Mouse (Mus musculus) stomach, embryonic 15.5 days (tissue): Measurements from ENCODE around the gene Kctd13. TPM values are rescaled to one million over a fixed set of nuclear protein-coding genes. Genes with fewer than 3 reads are reported as not detected.
A peak's percentile ranks its signal among the peaks of the same experiment; 100 is the strongest.

Source experiments
- ATAC-seq: fragments of 200-750 bp; cut with Nextera tagmentation; 2 replicates; pipeline ENCODE4 v1.8.0; 2017; ENCODE audit warnings: low read depth, moderate number of reproducible peaks, moderate TSS enrichment; ENCODE audit not compliant: insufficient read depth, low FRiP score
- H3K27ac ChIP-seq: fragments of 300-500 bp; sonication (generic); 2 replicates; pipeline ENCODE4 v1.5.1; 2015; ENCODE audit warnings: mild to moderate bottlenecking, inconsistent platforms
- H3K27me3 ChIP-seq: fragments of 300-500 bp; sonication (generic); replicated peaks from 2 replicates; pipeline ENCODE4 v1.6.1; 2015; ENCODE audit warnings: inconsistent platforms
- H3K36me3 ChIP-seq: fragments of 300-500 bp; sonication (generic); 2 replicates; pipeline ENCODE4 v1.6.1; 2015; ENCODE audit warnings: inconsistent platforms
- H3K4me1 ChIP-seq: fragments of 300-500 bp; sonication (generic); 2 replicates; pipeline ENCODE4 v1.6.1; 2015; ENCODE audit warnings: inconsistent platforms
- H3K4me2 ChIP-seq: fragments of 300-500 bp; sonication (generic); 2 replicates; pipeline ENCODE4 v1.6.1; 2015; ENCODE audit warnings: mild to moderate bottlenecking, inconsistent platforms
- H3K4me3 ChIP-seq: fragments of 300-500 bp; sonication (generic); replicated peaks from 2 replicates; pipeline ENCODE4 v1.5.1; 2015; ENCODE audit warnings: inconsistent platforms
- H3K9ac ChIP-seq: fragments of 300-500 bp; sonication (generic); 2 replicates; pipeline ENCODE4 v1.6.1; 2015; ENCODE audit warnings: inconsistent platforms
- H3K9me3 ChIP-seq: fragments of 300-500 bp; sonication (generic); 2 replicates; pipeline ENCODE4 v1.6.1; 2016; ENCODE audit warnings: inconsistent platforms
- WGBS: fragments of 180-500 bp; shearing (Covaris S2); methylation state at CpG from one replicate; pipeline ENCODE4 v1.1.7; 2015; 5-methylcytosine and 5-hydroxymethylcytosine counted together
- polyA plus RNA-seq: library from polyadenylated mRNA; unstranded; fragments of >200 nt; fragmentation: Nextera tagmentation; extraction: Ambion mirVana; gene quantifications from 2 replicates; pipeline ENCODE4 v1.2.1, GENCODE M21; 2015

Gene Kctd13
- polyA plus RNA-seq, 1 experiment from 2014 or later, result 15.0 TPM

DNA sequence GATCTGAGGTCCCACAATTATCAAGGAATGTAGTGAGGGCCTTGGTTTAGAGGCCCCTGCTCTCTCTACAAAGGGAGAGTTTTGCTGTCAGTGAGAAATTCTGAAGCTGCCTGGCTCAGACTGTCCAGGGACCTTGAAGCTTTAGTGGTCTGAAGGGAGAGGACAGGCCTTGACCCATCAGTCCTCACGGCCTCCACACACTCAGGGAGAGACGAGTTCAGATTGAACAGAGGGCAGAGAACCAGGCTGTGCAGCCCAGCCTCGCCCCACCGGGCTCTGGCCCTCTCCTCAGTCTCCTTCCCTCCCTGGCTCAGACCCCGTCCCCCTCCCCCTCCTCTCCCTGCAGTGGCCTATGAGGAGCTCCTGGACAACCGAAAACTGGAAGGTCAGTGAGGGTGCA is 38.7 kb downstream of the Kctd13 start:
- Histone ChIP-seq H3K27ac (no peak overlapping the region), H3K36me3 (no peaks in the 10 kb centered on the region), H3K27me3 (peaks cover 16% of the 10 kb centered on the region; the same call in 1 of the 2 replicates), H3K4me2 (no peak overlapping the region), H3K4me3 (no peak overlapping the region), H3K9ac (no peak overlapping the region), H3K9me3 (no peaks in the 10 kb centered on the region), H3K4me1 (no peaks in the 10 kb centered on the region)
- 0 out of 2 replicates have a peak, but pooled peaks have one; percentile 14 for ATAC-seq
- 69% methylated on average over 6 of the region's 6 CpGs for WGBS

DNA sequence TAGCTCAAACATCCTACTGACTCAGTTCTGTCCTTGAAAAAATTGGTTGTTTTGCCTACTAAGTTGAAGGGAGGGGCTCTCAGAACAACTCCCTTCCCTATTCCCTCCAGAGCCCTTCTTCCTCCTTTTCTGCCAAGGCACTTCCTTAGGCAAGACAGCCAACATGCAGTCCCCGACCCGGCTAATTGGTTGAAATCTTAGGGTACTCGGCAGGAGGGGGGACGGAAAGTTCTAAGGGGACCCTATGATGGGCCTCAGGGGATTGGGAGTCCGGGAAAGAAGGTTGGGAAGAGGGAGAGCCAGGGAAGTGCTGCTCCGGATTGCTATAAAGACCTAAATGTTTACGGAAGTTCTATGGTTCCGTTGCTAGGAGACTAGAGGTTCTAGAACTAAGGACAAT is 46.8 kb downstream of the Kctd13 start:
- H3K27me3 ChIP-seq, result no peaks in the 10 kb centered on the region
- peak overlapping the region; percentile 98 for H3K27ac ChIP-seq
- peak overlapping the region; percentile 75 for H3K4me2 ChIP-seq
- no peaks in the 10 kb centered on the region for H3K9me3 ChIP-seq
- ATAC-seq, result no peak
- WGBS, result 7% methylated on average over 8 of the region's 8 CpGs
- peak overlapping the region; percentile 69 for H3K4me3 ChIP-seq
- peaks cover 22% of the 10 kb centered on the region for H3K36me3 ChIP-seq
- peaks cover 20% of the 10 kb centered on the region; the same call in 1 of the 2 replicates for H3K4me1 ChIP-seq
- H3K9ac ChIP-seq, result no peak overlapping the region

DNA sequence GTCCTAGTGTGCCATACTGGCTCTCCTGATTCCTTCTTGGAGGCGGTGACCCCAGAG is 47.0 kb downstream of the Kctd13 start, which contains the start of gene Cdipt:
Cdipt (plus strand) TSS at position 22 of the 57 bp plus-strand sequence.
- Histone ChIP-seq H3K36me3 (peaks cover 22% of the 10 kb centered on the region), H3K27ac (peak within 1 kb of the TSS; percentile 98), H3K4me2 (peak within 1 kb of the TSS; percentile 75), H3K27me3 (no peaks in the 10 kb centered on the region), H3K4me1 (peaks cover 20% of the 10 kb centered on the region; the same call in 1 of the 2 replicates), H3K4me3 (peak within 1 kb of the TSS; percentile 69), H3K9me3 (no peaks in the 10 kb centered on the region), H3K9ac (peak within 1 kb of the TSS; percentile 93)
- 0% methylated on average over 1 of the region's 1 CpGs for whole genome bisulfite sequencing
- no peak for ATAC-seq

DNA sequence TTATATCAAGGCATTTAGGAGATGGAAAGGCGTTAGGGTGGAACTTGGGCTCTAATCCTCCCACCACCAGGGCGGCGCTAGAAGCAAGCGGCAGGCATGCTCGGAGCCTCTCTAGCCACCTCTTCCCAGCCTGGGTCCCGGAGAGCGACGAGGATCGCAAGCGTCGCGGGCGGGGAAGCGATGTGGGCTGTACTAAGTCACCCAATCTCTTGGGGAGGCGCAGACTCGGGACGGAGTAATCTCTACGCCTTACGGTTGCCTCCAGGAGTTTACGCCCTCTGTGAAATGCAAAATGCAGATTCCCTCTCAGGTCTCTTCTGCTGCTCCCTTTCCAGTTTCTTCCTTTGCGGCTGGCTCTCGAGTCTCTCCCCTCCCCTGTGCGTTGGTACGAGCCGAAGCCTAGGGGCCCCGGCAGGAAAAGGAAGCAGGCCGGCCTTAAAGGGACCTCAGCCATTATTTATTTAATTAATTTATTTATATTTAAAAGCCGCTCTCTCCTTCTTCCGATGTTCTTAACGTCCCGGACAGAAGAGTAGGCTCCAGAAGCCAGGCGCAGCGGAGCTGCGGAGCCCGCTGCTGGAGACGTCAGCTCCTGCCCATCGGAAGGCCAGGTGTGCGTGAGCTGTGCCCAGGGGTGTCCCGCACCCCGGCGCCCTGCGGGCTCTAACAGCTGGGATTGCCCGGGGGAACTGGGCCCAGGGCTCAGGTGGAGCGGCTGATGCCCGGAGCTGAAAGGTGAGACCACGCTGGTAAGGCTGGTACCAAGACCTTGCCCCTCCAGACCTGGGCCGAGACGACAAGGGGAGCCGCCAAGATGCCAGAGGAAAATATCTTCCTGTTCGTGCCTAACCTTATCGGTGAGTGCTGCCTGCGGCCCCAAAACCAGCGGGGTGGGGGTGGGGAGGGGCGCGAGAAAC is 47.5 kb downstream of the Kctd13 start, which contains the start of gene Cdiptos:
Cdiptos (minus strand) TSS at position 149 of the 917 bp plus-strand sequence.
- Histone ChIP-seq H3K4me3 (peak within 1 kb of the TSS; percentile 69), H3K27me3 (no peaks in the 10 kb centered on the region), H3K36me3 (peaks cover 22% of the 10 kb centered on the region), H3K4me2 (peak within 1 kb of the TSS; percentile 75), H3K4me1 (peaks cover 20% of the 10 kb centered on the region; the same call in 1 of the 2 replicates), H3K9ac (peak within 1 kb of the TSS; percentile 93), H3K27ac (peak within 1 kb of the TSS; percentile 98), H3K9me3 (no peaks in the 10 kb centered on the region)
- under 1% methylated on average over 55 of the region's 55 CpGs for WGBS
- peak; percentile 95 for ATAC-seq

DNA sequence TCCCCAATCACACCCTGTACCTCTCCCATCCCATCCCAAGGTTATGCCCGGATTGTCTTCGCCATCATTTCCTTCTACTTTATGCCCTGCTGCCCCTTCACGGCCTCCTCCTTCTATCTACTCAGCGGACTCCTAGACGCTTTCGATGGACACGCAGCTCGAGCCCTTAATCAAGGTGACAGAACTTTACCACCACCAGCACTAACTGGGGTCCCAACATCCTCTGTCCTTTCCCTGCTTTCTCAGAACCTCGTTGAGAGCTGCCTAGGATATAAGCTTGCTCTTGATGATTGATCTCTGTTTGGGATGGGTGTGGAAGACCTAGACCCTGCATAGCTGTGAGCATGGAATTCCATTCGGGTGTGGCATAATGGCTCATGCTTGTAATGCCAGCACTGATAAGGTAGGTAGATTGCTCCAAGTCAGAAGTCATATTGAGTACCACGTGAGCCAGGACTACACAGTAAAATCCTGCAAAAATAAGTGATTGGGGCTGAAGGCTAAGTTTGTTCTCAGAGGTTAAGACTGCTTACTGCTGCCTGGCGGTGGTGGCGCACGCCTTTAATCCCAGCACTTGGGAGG is 48.3 kb downstream of the Kctd13 start:
- H3K36me3 ChIP-seq, result peaks cover 22% of the 10 kb centered on the region
- 18% methylated on average over 14 of the region's 14 CpGs for WGBS
- ATAC-seq, result no peak
- peaks cover 20% of the 10 kb centered on the region; the same call in 1 of the 2 replicates for H3K4me1 ChIP-seq
- H3K4me2 ChIP-seq, result peak overlapping the region; percentile 75
- H3K4me3 ChIP-seq, result peak overlapping the region; percentile 69
- no peaks in the 10 kb centered on the region for H3K9me3 ChIP-seq
- H3K9ac ChIP-seq, result peak overlapping the region; percentile 93
- no peaks in the 10 kb centered on the region for H3K27me3 ChIP-seq
- peak overlapping the region; percentile 98 for H3K27ac ChIP-seq

DNA sequence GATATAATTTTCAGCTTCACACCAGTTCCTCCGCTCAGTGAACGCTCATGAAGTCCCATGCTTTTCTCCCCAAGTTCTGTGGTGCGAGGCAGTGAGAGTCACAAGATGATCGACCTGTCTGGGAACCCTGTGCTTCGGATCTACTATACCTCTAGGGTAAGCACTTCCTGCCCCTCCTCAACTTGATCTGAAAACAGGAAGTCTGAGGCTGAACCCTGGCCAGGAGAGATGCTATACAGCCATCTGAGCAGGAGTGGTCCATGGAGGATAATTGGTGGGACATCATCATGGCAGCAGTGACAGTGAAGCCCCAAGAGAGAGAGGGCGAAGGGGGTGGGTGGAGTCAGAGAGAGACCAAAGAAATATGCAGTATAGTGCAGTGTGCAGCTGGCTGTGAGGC is 50.2 kb downstream of the Kctd13 start:
- no peak overlapping the region for H3K9ac ChIP-seq
- H3K27ac ChIP-seq, result no peak overlapping the region
- peaks cover 20% of the 10 kb centered on the region; the same call in 1 of the 2 replicates for H3K4me1 ChIP-seq
- no peak overlapping the region for H3K4me3 ChIP-seq
- H3K36me3 ChIP-seq, result peaks cover 22% of the 10 kb centered on the region
- no peaks in the 10 kb centered on the region for H3K27me3 ChIP-seq
- H3K4me2 ChIP-seq, result no peak overlapping the region
- ATAC-seq, result no peak
- 92% methylated on average over 6 of the region's 6 CpGs for WGBS
- H3K9me3 ChIP-seq, result no peaks in the 10 kb centered on the region

DNA sequence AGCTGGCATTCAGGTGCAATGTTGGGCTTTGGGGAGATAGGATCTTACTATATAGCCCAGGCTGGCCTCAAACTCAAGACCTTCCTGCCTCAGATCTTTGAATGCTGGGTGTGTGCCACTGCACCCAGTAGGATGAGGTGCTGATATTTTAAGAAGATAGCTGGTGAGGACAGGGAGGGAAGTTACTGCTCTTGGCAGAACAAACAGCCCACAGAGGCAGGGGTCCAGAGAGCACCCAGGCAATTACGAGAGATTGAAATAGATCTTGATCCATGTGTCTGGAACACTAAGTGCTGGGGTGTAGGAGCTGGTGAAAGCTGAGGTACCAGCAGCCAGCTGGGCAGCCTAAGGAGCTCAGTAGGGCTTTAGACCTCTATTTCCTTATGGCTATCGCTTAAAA is 52.9 kb downstream of the Kctd13 start:
- H3K4me1 ChIP-seq, result peaks cover 12% of the 10 kb centered on the region; the same call in 1 of the 2 replicates
- peaks cover 22% of the 10 kb centered on the region for H3K36me3 ChIP-seq
- no peak overlapping the region for H3K9ac ChIP-seq
- H3K27me3 ChIP-seq, result no peaks in the 10 kb centered on the region
- H3K27ac ChIP-seq, result no peak overlapping the region
- WGBS, result 83% methylated on average over 2 of the region's 2 CpGs
- no peak for ATAC-seq
- no peak overlapping the region for H3K4me3 ChIP-seq
- no peak overlapping the region for H3K4me2 ChIP-seq
- no peaks in the 10 kb centered on the region for H3K9me3 ChIP-seq

DNA sequence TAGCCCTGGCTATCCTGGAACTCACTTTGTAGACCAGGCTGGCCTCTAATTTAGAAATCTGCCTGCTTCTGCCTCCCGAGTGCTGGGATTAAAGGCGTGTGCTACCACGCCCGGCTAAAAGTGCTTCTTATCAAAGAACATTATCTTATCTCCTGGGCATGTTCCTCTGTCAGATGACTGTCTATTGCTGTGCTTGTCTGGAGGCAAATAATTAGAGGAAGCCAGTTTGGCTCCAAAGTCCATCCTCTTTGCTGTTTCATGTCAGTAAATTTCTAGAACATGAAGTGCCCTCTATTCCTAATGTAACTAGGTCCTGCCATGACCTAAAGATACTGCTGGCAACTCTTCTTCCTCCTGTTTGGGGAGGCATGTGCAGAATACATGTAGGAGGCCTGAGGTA is 53.4 kb downstream of the Kctd13 start:
- no peak overlapping the region for H3K27ac ChIP-seq
- no peak for ATAC-seq
- peaks cover 11% of the 10 kb centered on the region; the same call in 1 of the 2 replicates for H3K4me1 ChIP-seq
- peaks cover 22% of the 10 kb centered on the region for H3K36me3 ChIP-seq
- 78% methylated on average over 4 of the region's 4 CpGs for WGBS
- H3K9ac ChIP-seq, result no peak overlapping the region
- H3K4me3 ChIP-seq, result no peak overlapping the region
- no peak overlapping the region for H3K4me2 ChIP-seq
- H3K9me3 ChIP-seq, result no peaks in the 10 kb centered on the region
- H3K27me3 ChIP-seq, result no peaks in the 10 kb centered on the region

DNA sequence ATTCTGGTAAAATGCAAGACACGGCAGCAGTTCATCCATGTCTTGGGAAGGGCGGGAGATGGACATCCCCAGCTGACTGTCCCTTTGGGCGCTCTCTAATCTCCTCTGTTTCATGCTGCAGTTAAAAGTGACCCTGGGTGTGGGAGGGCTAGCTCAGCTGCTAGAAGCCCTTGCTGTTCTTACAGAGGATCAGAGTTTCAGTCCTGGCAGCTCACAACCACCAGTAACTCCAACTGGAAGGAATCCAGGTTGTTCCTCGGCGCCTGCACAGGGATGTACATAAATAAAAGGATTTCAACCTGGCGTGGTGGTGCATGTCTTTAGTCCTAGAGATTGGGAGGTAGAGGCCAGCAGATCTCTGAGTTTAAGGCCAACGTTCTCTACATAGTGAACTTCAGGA is 54.4 kb downstream of the Kctd13 start:
- H3K27ac ChIP-seq, result no peak overlapping the region
- no peaks in the 10 kb centered on the region for H3K27me3 ChIP-seq
- no peaks in the 10 kb centered on the region for H3K9me3 ChIP-seq
- H3K36me3 ChIP-seq, result peaks cover 18% of the 10 kb centered on the region
- no peak overlapping the region for H3K4me2 ChIP-seq
- no peak overlapping the region for H3K4me3 ChIP-seq
- peaks cover 4% of the 10 kb centered on the region; the same call in 1 of the 2 replicates for H3K4me1 ChIP-seq
- ATAC-seq, result no peak
- WGBS, result 67% methylated on average over 7 of the region's 7 CpGs
- H3K9ac ChIP-seq, result no peak overlapping the region

DNA sequence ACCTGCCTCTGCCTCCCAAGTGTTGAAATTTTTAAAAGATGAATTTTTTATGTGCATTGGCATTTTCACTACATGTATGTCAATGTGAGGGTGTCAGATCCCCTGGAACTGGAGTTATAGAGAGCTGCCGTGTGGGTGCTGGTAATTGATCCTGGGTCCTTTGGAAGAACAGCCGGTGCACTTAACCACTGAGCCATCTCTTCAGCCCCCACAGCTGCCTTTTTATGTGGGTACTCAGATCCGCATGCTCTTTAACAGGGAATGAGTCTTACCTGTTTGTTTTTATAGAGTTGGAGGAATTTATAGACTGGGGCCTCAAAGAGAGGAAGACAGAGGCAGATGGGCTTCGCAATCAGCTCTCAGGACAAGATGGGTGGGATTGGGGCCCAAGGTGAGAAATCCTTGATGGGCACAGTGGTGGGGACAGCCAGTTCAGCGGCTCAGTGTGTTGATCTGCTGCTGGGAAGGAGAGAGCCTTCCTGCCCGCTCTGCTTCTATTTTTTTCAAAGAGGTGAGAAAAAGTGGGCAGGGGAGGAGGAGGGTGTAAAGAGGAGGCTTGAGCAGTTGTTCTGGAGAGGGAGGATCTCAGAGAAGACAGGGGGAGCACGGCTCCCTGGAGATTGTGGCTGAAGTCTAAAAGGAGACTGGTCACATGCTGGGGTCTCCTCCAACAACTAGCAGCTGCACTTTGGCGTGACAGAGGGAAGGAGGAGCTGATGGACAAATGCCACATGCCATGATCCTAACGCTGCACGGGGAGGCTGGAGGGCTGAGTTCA is 56.2 kb downstream of the Kctd13 start:
- Histone ChIP-seq H3K4me1 (no peaks in the 10 kb centered on the region), H3K27ac (no peak overlapping the region), H3K4me3 (no peak overlapping the region), H3K9ac (no peak overlapping the region), H3K4me2 (no peak overlapping the region), H3K9me3 (no peaks in the 10 kb centered on the region), H3K27me3 (no peaks in the 10 kb centered on the region), H3K36me3 (peaks cover 3% of the 10 kb centered on the region; the same call in 1 of the 2 replicates)
- WGBS, result 44% methylated on average over 10 of the region's 10 CpGs
- no peak for ATAC-seq

DNA sequence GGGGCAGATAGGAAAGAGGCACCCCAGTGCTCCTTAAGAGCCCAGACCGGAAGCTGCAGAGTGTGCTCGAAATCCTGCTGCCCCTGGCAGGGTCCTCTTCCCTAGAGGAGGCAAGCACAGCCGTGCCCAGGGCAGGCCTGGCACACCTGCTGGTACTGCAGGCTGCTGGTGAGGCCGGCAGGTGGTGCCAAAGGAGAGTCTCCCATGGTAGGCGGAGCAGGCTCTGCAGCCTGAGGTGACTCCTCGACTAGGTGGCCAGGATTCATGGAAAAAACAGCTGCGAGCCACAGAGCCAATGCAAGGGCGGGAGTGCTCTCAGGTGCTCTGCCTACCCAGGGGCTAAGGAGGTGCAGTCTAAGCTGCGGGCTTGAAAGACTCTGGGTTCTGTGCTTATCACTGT is 57.6 kb downstream of the Kctd13 start:
- H3K36me3 ChIP-seq, result no peaks in the 10 kb centered on the region
- no peaks in the 10 kb centered on the region for H3K27me3 ChIP-seq
- H3K4me2 ChIP-seq, result no peak overlapping the region
- ATAC-seq, result 0 out of 2 replicates have a peak, but pooled peaks have one; percentile 54
- H3K4me1 ChIP-seq, result no peaks in the 10 kb centered on the region
- H3K27ac ChIP-seq, result no peak overlapping the region
- 40% methylated on average over 9 of the region's 9 CpGs for WGBS
- H3K9me3 ChIP-seq, result no peaks in the 10 kb centered on the region
- no peak overlapping the region for H3K4me3 ChIP-seq
- H3K9ac ChIP-seq, result no peak overlapping the region

DNA sequence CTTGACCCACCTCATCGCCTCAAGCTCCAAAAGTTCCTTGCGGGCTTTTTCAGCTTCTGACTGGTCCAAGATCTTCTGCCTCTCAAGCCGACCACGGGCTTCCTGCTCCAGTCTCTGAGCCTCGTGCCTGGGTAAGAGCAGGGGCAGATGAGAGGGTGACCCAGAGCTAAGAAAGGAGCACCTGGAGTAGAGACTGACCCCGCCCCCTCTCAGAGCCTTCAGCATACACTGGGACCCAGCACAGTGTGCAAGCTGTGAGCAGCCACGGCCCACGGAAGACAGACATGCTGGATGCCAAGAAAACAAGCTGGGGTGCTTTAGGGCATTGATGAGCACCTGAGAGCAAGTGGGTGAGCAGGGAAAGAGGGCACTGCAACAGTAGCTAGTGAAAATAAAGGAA is 60.1 kb downstream of the Kctd13 start:
- WGBS, result 70% methylated on average over 8 of the region's 8 CpGs
- Histone ChIP-seq H3K36me3 (no peaks in the 10 kb centered on the region), H3K4me3 (no peak overlapping the region), H3K27me3 (no peaks in the 10 kb centered on the region), H3K4me2 (no peak overlapping the region), H3K9ac (no peak overlapping the region), H3K4me1 (no peaks in the 10 kb centered on the region), H3K9me3 (no peaks in the 10 kb centered on the region), H3K27ac (no peak overlapping the region)
- ATAC-seq, result no peak
